Mouse (Mus musculus): Measurements from ENCODE around the gene Col8a1.

Gene Col8a1

DNA sequence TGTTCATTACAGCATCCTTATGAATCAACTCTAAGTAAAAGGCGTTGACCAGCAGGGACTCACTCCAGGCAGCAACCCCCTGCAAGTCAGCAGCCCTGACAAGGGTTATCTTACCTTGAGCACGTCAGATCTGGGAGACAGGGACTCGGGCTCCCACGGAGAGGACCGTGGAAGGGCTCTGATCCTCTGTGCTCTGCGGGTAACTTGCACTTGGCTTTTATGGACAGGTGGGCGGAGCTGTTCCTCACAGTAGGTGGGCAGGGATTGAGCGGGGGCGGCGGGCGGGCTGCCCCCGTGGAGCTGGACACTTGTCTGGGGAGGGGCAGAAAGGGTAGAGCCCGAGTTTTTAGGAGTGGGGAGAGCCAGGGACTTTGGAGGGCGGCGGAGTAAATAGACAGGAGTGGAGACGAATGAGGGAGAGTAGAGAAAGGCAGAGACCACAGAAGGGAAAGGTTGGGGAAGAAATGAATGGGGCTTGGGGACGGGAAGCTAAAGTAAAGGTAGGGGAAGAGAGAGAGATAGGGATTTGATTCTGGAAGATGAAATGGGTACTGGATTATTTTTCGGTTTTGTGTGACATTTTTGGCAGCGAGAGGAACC, at the start of gene Col8a1:
Gene Col8a1, minus strand, starts transcription at position 212 of the 600 bp plus-strand sequence.
- no peak for DNase-seq (ENCODE audit: low read depth in 2 of 2, low spot score in 2 of 2)

DNA sequence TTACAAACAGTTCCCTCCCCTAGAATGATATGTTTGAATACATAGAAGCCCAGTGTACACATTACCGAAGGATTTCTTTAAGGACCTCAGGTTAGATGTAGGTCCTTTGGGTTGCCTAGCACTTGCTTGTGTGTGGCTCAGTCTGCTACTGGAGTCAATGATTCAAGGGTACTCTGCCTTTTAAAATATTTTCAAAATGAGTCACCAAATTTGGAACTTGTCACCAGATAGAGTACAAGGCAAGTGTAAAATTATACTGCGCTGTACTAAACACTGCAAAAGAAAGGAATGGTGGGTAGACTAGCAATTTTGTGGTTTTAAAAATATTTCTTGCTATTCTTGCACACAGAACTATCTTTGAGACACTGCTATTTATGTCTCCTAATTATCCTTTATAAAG, 47.3 kb upstream of the Col8a1 start:
- no peak for DNase-seq (ENCODE audit: low read depth in 2 of 2, low spot score in 2 of 2)

DNA sequence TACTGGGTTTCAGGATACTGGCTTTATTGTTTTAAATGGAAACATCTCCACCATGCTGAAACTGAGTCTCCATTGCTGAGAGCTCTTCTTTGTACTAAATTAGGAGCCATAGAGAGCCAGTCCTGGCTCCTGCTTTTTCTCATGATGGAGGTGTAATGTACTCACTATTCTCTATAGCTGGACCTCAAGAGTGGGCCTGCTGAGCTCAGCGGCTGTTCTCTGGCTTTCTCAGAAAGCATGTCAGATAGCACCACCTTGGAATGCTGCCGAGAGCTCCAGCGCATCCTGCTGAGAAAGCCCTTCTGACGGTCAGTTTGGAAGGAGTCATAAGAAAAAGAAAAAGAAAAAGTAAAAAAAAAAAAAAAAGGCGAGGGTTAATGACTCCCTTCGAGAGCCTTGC, 41.8 kb upstream of the Col8a1 start:
- no peak for DNase-seq (ENCODE audit: low read depth in 2 of 2, low spot score in 2 of 2)

DNA sequence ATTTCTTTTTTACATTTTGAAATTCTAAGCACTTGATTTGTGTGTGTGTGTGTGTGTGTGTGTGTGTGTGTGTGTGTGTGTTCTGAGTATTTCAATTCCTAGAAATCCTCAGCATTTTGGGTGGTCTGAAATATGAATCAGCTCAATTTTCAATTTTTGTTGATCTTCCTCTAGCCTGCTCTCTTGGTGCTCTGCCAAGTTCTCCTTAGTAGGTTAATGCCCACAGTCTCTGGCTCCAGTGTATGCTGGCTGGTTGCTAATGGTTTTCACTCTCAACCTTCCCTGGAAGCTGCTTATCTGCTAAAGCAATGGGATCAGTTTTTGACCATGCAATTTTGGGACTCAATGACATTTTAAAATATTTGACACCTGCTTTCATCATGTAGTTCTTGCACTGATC, 24.5 kb upstream of the Col8a1 start:
- no peak for DNase-seq (ENCODE audit: low read depth in 2 of 2, low spot score in 2 of 2)

DNA sequence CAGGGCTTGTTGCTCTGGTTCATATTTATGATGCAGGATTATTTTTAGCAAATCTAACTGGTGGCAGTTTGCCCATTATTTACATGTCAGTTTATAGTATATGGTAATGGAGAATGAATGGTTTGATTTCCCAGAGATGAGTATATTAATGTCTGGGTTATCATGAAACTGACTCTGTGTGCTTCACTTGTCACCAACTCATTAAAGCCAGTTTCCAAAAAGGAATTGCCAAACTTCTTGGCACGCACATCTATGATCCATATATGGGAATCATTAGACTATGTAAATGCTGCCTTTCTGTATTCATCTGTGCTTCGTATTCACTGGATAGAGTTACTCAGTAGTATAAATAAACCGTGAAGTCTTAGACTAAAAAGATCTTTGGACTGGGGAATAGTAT, 11.1 kb upstream of the Col8a1 start:
- no peak for DNase-seq (ENCODE audit: low read depth in 2 of 2, low spot score in 2 of 2)

DNA sequence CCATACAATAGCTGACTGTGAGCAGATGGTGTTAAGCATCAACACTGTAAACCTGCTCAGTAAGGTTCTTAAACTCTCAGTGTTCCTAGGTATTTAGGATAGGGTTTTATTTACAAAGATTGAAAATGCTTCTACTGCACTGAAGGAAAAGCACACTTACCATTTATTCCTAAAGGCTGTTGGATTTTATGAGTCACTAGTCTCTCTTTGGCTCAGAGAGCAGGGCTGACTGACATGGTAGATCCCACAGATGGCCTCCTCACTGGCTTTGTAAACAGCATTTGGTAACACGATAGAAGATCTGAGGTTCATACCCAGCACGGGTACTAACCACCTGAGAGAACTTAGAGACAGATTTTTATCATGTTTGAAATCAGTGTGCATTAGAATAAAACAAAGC, 5.3 kb upstream of the Col8a1 start:
- no peak for DNase-seq (ENCODE audit: low read depth in 2 of 2, low spot score in 2 of 2)

DNA sequence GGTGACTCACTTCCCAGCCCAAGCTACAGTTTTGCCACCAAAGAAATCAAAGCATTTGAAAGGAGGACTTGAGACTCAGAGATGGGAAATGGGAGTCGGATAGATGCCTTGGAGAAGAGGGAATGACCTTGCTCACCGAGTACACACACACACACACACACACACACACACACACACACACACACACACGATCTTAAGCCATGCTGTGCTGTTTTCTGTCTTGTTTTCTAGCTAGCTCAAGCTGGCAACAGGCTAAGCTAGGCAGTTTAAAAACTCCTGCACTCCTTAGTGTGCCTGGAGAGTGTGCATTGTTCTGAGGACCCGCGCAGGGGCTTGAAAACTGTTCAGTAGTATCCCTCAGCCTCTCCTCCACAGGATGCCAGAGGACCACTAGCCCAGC, 1.2 kb upstream of the Col8a1 start:
- DNase-seq (ENCODE audit: low read depth in 2 of 2, low spot score in 2 of 2): no peak

DNA sequence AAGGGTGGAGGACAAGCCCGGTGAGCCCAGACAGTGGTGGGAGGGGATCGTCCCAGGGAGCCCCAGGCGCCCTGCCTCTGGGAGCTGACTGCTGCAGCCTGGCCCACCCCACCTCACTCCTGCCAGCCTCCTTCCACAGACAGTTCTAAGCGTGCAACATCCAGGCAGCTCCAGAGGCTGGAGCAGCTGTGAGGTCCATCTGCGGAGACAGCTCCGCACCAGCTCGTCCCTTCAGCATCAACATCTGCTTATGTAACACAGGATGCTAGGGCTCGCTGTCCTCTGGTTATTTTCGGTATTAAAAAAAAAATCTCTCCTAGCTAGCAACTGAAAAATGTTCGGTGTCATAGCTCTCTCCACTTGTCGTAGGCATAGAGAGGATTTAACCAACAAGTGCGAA, 704 bp upstream of the Col8a1 start:
- no peak for DNase-seq (ENCODE audit: low read depth in 2 of 2, low spot score in 2 of 2)

DNA sequence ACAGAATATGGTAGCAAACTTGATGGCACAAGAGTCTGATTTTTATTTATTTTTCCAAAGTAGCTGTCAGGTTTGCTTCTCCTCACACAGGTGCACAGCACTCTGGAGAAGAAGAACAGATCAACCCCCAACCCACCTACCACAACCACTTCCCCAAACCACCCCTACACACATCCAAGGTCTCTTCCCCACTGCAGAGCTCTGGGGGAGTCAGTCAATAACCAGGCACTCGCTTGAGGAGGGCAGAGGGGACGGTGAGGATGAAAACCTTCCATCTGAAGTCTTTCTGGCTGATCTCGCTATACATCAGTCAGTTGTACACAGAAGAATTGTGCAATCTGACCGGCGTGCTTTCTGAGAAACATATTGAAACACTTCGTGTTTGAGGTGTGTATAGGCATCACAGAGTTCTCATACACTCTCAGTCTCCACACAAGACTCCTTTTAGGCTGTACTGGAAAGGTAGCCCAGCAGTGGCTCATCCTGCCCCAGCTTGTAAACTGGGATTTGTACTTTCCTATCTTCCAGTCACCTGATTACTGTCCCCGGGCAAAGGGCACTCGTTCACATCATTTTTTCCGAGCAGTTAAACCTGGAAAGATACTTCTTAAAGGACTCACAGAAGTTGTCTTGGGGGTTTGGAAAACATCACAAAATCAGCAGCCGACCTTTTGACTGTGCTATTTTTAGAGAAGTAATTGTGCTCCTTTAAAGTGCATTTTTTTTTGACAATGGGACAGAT, 827 bp downstream of the Col8a1 start:
- DNase-seq (ENCODE audit: low read depth in 2 of 2, low spot score in 2 of 2): no peak

DNA sequence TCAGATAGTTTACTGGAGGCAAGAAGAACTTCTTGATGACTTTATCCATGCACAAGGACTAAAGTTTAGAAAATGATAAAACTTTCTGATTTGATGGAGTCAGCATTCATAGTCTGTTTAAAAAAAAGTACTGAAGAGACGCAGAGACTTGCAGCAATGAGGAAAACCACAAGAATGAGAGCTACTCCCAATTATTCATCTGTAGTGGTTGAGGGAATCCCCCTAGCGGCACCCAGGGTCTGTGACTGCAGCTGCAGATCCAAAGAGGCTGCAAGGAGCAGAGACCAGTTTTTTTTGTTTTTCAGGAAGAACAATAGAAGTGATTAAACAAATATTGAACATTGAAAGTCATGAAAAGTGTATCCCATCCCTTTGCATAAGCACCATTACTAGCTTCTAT, 4.0 kb downstream of the Col8a1 start:
- no peak for DNase-seq (ENCODE audit: low read depth in 2 of 2, low spot score in 2 of 2)

DNA sequence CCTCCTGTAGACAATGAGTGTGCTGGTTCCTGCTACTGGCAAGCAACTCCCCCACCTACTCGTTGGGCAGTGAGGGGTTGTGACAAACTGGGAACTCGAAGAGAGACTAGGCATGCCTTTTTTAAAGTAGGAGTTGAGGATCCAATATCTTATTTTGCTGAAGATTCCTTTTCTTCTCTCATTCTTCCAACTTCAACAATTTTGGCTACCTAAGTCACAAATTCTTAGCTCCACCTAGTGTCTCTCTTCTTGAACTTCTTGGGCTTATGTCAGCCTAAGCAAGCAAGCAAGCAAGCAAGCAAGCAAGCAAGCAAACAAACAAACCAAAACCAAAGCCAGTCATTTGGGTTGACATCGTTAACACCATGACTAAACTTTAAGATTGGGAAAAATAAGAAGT, 6.4 kb downstream of the Col8a1 start:
- no peak for DNase-seq (ENCODE audit: low read depth in 2 of 2, low spot score in 2 of 2)

DNA sequence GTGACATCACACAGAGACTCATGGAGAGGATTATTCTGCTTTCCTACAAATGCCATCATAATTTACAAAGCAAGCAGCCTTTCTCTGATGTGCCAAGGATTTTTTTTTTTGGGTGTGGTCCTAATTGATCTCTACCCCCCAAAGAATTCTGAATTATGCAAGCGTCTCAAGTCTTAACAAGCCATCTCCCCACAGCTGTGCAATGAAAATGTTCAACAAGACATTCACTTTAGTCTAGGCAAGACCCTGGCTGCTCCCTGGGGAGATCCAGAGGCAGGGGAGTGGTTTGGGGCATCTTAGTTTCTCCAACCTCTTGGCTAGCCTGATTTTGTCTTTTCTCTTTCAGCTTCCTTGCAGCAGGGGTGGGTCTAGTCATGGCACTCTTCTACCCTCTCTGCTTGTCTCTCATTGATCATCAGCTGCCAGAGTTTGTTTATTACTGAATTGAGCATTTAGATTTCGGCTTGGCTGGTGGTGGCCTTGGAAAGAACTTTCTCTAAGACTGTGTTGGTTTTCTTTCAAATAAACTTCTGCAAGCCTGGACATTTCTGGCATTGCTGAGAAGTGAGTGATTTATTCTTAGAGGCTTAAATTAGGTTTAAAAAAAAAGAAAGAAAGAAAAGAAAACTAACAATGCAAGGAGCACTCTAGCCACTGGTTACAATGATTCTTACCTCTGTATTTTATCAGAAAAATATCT, 7.0 kb downstream of the Col8a1 start:
- DNase-seq (ENCODE audit: low read depth in 2 of 2, low spot score in 2 of 2): no peak

DNA sequence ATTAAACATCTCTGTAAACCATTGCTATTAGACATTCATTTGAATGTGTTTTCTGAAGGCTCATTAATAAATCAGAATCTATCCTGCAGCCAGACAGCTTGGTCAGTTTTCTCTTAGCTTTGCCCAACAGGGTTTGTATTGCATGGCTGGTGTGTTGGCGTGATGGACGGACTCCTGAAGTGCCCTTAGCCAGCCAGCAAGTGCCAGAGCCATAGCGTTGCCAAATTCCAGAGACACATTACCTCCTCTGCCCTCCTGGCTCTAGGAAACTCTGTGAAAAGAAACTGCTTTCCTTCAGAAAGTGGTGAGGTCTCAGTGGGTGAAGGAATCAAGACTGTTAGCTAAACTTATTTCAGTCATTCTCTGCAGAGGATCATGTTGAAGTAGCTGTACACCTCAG, 14.4 kb downstream of the Col8a1 start:
- no peak for DNase-seq (ENCODE audit: low read depth in 2 of 2, low spot score in 2 of 2)

DNA sequence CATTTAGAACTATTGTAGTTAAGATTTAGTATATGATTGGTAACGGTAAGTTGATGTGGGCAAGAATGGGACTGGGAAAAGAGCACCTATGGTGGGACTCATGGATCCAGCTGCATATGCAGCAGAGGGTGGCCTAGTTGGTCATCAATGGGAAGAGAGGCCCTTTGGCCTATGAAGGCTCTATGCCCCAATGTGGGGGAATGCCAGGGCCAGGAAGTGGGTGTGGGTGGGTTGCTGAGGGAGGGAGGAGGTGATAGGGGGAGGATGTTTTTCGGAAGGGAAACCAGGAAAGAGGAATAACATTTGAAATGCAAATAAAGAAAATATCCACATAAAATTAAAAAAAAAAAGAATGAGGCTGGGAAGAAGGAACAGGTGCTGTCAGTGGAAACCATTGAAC, 19.6 kb downstream of the Col8a1 start:
- DNase-seq (ENCODE audit: low read depth in 2 of 2, low spot score in 2 of 2): no peak

DNA sequence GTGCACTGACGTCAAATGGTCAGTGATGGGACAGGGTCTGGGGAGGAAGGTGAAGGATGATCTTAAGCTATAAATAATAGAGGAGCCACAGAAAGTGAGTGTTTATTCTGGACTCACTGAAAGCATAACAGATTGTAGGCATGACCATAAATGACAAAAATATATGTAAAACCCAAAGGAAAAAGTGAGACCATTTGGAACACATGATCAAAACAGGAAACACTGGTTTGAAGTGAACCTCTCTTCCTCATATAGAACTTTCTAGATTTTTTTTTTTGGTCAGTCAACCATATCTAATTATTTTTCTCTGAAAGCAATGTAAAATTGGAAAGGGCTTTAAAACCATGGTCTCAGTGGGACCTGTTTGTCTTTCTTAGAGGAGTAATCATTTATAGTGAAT, 21.0 kb downstream of the Col8a1 start:
- no peak for DNase-seq (ENCODE audit: low read depth in 2 of 2, low spot score in 2 of 2)

DNA sequence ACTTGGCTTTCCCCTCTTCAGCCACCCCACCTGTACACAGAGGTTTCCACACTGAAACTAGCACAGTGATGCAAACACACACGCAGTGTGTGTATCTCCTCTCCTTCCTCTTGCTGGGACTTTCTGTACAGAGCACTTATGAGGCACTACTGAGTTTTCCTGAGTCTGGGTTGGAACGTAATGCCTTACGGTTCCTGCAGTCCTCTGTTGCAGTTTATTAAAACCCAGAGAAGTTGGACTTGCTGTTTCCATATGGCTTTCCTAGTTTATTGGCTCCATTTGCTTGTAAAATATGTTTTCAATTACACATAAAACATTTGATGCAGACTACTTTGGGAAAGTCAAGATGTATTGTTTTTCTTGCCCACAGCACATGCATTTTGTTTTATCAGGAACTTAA, 21.4 kb downstream of the Col8a1 start:
- no peak for DNase-seq (ENCODE audit: low read depth in 2 of 2, low spot score in 2 of 2)

DNA sequence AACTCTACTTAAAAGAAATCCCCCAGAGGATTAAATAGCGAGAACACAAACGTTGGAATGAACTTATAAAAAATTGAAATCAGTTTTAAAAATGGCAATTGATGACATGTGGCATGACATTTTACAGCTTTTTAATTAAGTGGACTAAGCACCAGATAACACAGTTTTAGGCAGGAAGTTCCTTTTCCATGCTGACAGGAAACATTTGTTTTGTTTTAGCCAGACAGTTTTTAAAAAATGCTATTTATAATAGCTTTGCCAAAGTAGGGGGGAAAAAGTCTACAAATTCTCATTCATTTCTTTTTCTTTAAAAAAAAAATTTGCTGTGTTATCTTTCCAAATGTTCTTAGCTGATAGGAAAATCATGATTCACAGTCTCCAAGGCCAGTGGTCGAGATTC, 29.6 kb downstream of the Col8a1 start:
- no peak for DNase-seq (ENCODE audit: low read depth in 2 of 2, low spot score in 2 of 2)

DNA sequence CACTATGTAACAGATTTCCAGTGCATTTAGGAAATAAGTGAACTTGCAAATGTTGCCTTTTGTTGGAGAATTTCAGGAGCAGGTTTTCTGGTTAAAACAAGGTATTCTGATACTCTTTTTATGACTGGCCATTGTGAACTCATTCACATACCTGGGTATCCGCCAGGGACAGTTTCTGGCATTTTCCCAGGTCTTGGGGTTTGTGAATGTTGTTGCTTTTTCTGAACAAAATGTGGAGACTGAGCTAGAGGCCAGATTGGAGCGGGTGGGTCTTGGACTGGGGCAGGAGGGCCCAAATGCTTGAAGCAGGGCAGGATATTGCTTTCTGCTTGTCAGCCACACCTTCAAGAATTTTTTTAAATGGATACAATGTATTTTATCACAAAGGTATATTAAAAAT, 35.6 kb downstream of the Col8a1 start:
- no peak for DNase-seq (ENCODE audit: low read depth in 2 of 2, low spot score in 2 of 2)

DNA sequence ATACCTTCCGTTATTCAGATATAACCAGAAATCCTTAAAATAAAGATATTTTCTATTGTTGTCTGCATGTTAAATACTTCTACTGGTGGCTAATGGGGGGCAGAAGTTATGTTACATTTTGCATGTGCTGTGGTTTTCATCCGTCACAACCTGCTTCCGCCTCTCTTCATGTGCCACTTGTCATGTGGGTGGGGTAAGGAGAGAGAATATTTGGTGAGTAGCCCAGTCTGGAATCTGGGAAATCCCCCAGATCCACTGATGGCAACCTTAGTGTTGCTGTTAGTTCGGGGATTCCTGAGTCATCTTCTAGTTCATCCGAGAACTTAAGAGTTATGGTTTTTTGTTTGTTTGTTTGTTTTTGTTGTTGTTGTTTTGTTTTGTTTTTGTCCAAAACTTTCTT, 55.8 kb downstream of the Col8a1 start:
- no peak for DNase-seq (ENCODE audit: low read depth in 2 of 2, low spot score in 2 of 2)

DNA sequence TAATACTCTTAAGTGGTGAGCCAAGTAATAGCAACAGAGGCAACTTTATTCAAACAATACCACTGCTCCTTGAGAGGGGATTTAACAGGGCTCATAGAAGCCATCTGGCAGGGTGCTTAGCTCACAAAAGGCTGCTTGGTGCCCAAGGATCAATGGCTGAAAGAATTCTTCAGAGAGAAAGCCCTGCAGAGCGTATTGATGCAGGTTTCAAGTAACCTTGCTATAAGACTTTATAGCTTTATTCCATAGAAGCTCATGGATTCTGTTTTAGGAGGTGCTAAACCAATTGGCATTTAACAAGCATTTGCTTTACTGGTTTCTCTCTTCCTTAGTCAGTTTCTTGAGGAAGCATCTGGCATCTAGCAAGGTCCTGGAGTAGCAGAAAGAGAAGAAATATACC, 59.8 kb downstream of the Col8a1 start:
- DNase-seq (ENCODE audit: low read depth in 2 of 2, low spot score in 2 of 2): no peak

DNA sequence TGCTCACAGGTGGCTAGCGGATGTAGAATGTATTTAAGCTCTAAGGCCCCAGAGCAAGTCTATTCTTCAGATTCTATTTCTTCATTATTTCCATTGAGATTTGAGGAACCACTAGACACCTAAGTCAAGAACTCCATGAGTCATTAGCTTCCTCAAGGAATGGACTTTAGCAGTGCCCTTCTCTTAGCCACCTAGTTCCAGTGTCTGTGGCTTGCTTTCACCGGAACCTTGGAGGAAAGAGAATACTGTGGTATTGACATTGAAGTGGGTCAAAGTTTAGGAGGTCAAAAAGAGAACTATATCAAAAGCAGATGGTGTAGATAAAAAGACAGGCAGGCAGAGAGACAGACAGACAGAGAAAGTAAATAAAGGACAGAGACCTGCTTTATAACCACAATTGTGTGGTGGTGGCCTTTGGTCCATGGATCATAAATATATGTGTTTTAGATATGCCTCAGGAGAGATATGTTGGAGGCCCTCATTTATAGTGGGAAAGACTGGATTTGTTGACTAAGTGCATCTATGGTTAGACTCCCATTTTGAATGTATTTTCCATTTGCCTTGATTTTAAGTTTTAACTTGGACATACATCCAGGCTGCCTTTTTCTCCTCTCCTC, 60.5 kb downstream of the Col8a1 start:
- DNase-seq (ENCODE audit: low read depth in 2 of 2, low spot score in 2 of 2): no peak

DNA sequence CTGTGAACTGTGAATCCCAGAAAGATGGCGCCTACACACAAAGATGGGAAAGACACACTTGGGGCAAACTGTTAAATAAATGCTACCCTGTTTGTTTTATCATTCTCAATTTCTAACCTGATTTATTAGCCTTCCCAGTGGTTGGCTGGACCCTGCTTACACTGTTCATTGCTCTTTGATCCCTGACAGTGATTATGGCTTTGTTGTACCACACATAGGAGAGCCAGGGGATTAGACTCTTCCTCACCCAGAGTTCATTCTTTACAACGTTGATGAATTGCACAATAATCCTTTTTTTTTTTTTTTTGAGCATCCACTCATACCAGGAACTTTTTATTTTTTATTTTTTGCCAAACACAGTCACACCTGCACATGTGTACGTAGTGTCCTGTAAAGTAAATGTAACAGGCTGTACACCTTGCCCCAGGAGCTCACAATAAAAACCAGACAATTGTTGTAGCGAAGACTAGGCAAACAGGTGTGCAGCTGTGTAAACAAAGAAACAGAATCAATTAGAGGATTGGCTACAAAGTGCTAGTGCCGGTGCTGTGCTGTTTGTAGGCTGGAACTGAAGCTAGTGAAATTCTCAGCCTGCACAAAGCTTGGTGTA, 68.6 kb downstream of the Col8a1 start:
- DNase-seq (ENCODE audit: low read depth in 2 of 2, low spot score in 2 of 2): no peak
